Mouse (Mus musculus) liver, embryonic 14.5 days (tissue): ENCODE data around the gene Gm45021.

Source experiments
- CTCF ChIP-seq: IDR thresholded peaks from 2 replicates; pipeline ENCODE4 v1.5.1; 2016; ENCODE audit warnings: antibody characterized with exemption, low read depth, control low read depth
- EP300 ChIP-seq: IDR thresholded peaks from 2 replicates; pipeline ENCODE4 v1.6.1; 2016; ENCODE audit warnings: antibody characterized with exemption, low read depth

DNA sequence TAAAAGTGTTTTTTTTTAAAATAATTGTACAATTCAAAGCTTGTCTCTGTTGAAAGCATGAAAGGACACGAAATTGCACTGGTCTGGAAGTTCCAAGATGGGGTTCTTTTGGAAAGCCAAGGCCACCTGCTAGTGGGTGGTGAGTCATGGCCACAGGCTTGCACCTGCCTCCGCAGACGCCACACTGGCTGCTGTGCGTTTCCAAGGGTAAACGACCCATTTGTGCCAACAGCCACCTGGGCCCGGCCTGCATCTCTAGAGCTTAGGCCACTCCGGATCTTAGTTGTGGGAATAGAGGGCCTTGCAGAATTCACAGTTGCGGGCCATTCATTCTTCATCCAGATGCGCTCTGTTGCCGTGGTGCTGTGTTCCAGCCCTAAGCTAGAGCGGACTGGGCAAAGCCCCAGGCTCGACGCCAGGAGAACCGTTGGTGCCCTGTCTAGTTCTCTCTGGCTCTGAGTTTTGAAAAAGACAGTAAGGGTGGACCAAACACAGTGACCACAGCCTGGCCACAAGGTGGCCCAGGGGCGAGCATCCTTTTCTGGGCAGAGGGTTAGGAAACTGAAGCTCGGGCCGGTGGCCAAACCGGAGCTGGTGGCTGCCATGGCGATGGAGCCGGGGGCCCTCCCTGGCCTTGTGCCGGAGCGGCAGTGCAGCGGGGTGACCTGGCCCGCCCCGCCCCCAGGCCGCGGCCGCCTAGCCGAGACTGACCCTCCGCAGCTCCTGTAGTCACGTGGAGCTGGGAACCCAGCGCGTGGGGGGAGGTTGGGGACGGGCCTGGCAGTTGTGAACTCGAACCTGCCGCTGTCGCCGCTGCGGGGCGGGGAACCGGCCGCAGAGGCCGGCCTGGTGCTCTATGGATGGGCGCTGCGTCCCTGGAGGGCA, 4.0 kb downstream of the Gm45021 start, which contains the start of the genes Repin1 and Gm44965:
- TF ChIP-seq EP300 (no peak), CTCF (0 out of 2 replicates have a peak, but pooled peaks have one; percentile 29)
